Mouse (Mus musculus) erythroblast, embryonic 14.5 days (primary cell): ENCODE measurements around the gene Rps18. TPM values are rescaled to one million over a fixed set of nuclear protein-coding genes. Genes with fewer than 3 reads are reported as not detected.

Source experiments
- H3K27me3 ChIP-seq: 2 replicates; pipeline ENCODE4 v1.6.1; 2012; ENCODE audit warnings: inconsistent platforms; ENCODE audit not compliant: control insufficient read depth
- H3K36me3 ChIP-seq: 2 replicates; pipeline ENCODE4 v1.6.1; 2012; ENCODE audit warnings: mild to moderate bottlenecking, inconsistent platforms; ENCODE audit not compliant: control insufficient read depth
- H3K4me1 ChIP-seq: 2 replicates; pipeline ENCODE4 v1.6.1; 2012; ENCODE audit warnings: inconsistent platforms; ENCODE audit not compliant: control insufficient read depth
- H3K4me3 ChIP-seq: replicated peaks from 2 replicates; pipeline ENCODE3; 2012; ENCODE audit warnings: moderate library complexity, mild to moderate bottlenecking, inconsistent platforms
- H3K9me3 ChIP-seq: 2 replicates; pipeline ENCODE4 v1.6.1; 2012; ENCODE audit warnings: low read length, inconsistent platforms, mixed read lengths; ENCODE audit not compliant: control insufficient read depth
- GATA1 ChIP-seq: IDR thresholded peaks from 2 replicates; pipeline ENCODE4 v1.6.1; 2012; ENCODE audit warnings: low read length, inconsistent platforms, mixed read lengths
- TAL1 ChIP-seq: IDR thresholded peaks from 3 replicates; pipeline ENCODE4 v1.6.1; 2012; ENCODE audit warnings: low read length, inconsistent platforms, mixed read lengths
- polyA plus RNA-seq: library from polyadenylated mRNA; stranded (reverse); fragments of >175 nt; gene quantifications from 2 replicates; pipeline ENCODE4 v1.2.3, GENCODE M21; 2012

Gene Rps18
- polyA plus RNA-seq, 1 experiment = 11.8 TPM

DNA sequence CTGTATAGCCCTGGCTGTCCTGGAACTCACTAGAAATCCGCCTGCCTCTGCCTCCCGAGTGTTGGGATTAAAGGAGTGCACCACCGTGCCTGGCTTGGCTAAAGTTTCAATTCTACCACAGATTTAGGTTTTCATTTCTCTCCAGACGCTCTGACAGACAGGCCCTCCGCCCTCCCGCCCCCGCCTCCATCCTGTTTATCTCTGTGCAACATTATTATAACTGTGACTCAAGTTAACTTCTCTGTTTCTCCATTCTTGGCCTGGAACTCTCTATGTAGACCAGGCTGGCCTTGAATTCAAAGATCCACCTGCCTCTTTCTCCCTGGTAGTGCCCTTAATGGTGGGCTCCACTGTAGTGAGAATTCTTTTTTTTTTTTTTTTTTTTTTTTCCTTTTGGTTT lies 53.3 kb downstream of the Rps18 start:
- TF ChIP-seq GATA1 = no peak
- no peak for TF ChIP-seq TAL1
- Histone ChIP-seq H3K4me1 (peaks cover 70% of the 10 kb centered on the region), H3K36me3 (no peaks in the 10 kb centered on the region), H3K27me3 (no peaks in the 10 kb centered on the region), H3K4me3 (no peak overlapping the region), H3K9me3 (no peaks in the 10 kb centered on the region)

- H3K4me3 ChIP-seq = no peak overlapping the region
- TF ChIP-seq TAL1 (no peak), GATA1 (no peak)
- peaks cover 75% of the 10 kb centered on the region for H3K4me1 ChIP-seq
Measured at GRCm38 (mm10) chr17:33902079-33902478, 53.7 kb downstream of the Rps18 start.

More at GRCm38 (mm10) chr17:33902079-33902478, 53.7 kb downstream of the Rps18 start:
- H3K9me3 ChIP-seq = no peaks in the 10 kb centered on the region
- no peaks in the 10 kb centered on the region for H3K27me3 ChIP-seq
- H3K36me3 ChIP-seq = no peaks in the 10 kb centered on the region

Other genes with a start within 250 kb of the Rps18 start
- gene March2, start 237.3 kb downstream of the Rps18 start, polyA plus RNA-seq = 80.5 and 112 TPM in 2 replicates
- gene Rab11b, start 195.5 kb downstream of the Rps18 start, polyA plus RNA-seq = 26.5 and 41.4 TPM in 2 replicates
- 0.07 TPM in 1 of 2 replicates, not detected in the other for gene Angptl4, start 174.2 kb downstream of the Rps18 start, polyA plus RNA-seq
- 0.03 TPM in 2 replicates for gene Kank3, start 145.5 kb downstream of the Rps18 start, polyA plus RNA-seq
- gene Rps28, start 131.4 kb downstream of the Rps18 start, polyA plus RNA-seq = 366 and 664 TPM in 2 replicates
- gene Ndufa7, start 131.4 kb downstream of the Rps18 start, polyA plus RNA-seq = 125 and 152 TPM in 2 replicates
- gene Cd320, start 112.9 kb downstream of the Rps18 start, polyA plus RNA-seq = 0.26 and 0.86 TPM in 2 replicates
- gene Gm7029, start 82.2 kb downstream of the Rps18 start, polyA plus RNA-seq = not detected in 2 replicates
- gene Kifc1, start 65.3 kb downstream of the Rps18 start, polyA plus RNA-seq = 24.3 and 25.8 TPM in 2 replicates
- gene Platr17, start 50.9 kb downstream of the Rps18 start, polyA plus RNA-seq = 0.08 TPM in 1 of 2 replicates, not detected in the other
- gene Daxx, start 46.6 kb downstream of the Rps18 start, polyA plus RNA-seq = 1.4 TPM in 2 replicates
- gene Tapbp, start 40.1 kb downstream of the Rps18 start, polyA plus RNA-seq = 14.7 and 21.8 TPM in 2 replicates
- gene Zbtb22, start 40.1 kb downstream of the Rps18 start, polyA plus RNA-seq = 5.6 and 5.7 TPM in 2 replicates
- 3.1 and 3.5 TPM in 2 replicates for gene Rgl2, start 26.5 kb downstream of the Rps18 start, polyA plus RNA-seq
- gene Pfdn6, start 15.7 kb downstream of the Rps18 start, polyA plus RNA-seq = 48.7 and 66.5 TPM in 2 replicates
- gene Wdr46, start 15.3 kb downstream of the Rps18 start, polyA plus RNA-seq = 6.0 and 6.7 TPM in 2 replicates
- gene B3galt4, start 4.5 kb downstream of the Rps18 start, polyA plus RNA-seq = 0.21 and 0.45 TPM in 2 replicates
- gene Vps52, start 189 bp downstream of the Rps18 start, polyA plus RNA-seq = 10.1 and 11.6 TPM in 2 replicates
- gene H2-K1, start 44.3 kb upstream of the Rps18 start, polyA plus RNA-seq = 0.91 and 0.94 TPM in 2 replicates
- 1.8 and 2.5 TPM in 2 replicates for gene Ring1, start 68.7 kb upstream of the Rps18 start, polyA plus RNA-seq
- gene H2-Ke6, start 72.1 kb upstream of the Rps18 start, polyA plus RNA-seq = 1.4 TPM in 2 replicates
- gene Slc39a7, start 75.7 kb upstream of the Rps18 start, polyA plus RNA-seq = 3.5 TPM in 2 replicates
- 10.1 and 11.3 TPM in 2 replicates for gene Rxrb, start 75.8 kb upstream of the Rps18 start, polyA plus RNA-seq
- 0.45 and 0.56 TPM in 2 replicates for gene Col11a2, start 83.4 kb upstream of the Rps18 start, polyA plus RNA-seq
- 0.04 and 0.14 TPM in 2 replicates for gene H2-Oa, start 136.3 kb upstream of the Rps18 start, polyA plus RNA-seq
- gene H2-DMa, start 163.5 kb upstream of the Rps18 start, polyA plus RNA-seq = 0.46 and 1.0 TPM in 2 replicates
- gene Brd2, start 166.6 kb upstream of the Rps18 start, polyA plus RNA-seq = 28.3 and 30.4 TPM in 2 replicates
- gene H2-DMb2, start 187.3 kb upstream of the Rps18 start, polyA plus RNA-seq = not detected in 2 replicates
- gene H2-DMb1, start 197.1 kb upstream of the Rps18 start, polyA plus RNA-seq = not detected in 2 replicates
- gene Tap1, start 231.6 kb upstream of the Rps18 start, polyA plus RNA-seq = 0.05 and 0.06 TPM in 2 replicates
- 0.05 and 0.10 TPM in 2 replicates for gene Psmb9, start 231.8 kb upstream of the Rps18 start, polyA plus RNA-seq
- gene Psmb8, start 241.7 kb upstream of the Rps18 start, polyA plus RNA-seq = 0.24 and 0.28 TPM in 2 replicates
- 0.83 and 1.0 TPM in 2 replicates for gene Tap2, start 247.5 kb upstream of the Rps18 start, polyA plus RNA-seq